Mouse (Mus musculus): ENCODE data around the gene Dnajc5. TPM values are rescaled to one million over a fixed set of nuclear protein-coding genes. Genes with fewer than 3 reads are reported as not detected.
A peak's percentile ranks its signal among the peaks of the same experiment; 100 is the strongest.
"Not testable (repeated sequence)": the region's sequence is repeated elsewhere in the genome, so short reads cannot be mapped to it uniquely, and the experiment has no call there.

Dnajc5 gene
- polyA plus RNA-seq, 1 experiment from 2014 or later, result 80.4 TPM

- no peak overlapping the region for H3K4me2 ChIP-seq (ENCODE audit: low read depth, low read length)
- 0 out of 2 replicates have a peak, but pooled peaks cover 3% of the 10 kb centered on the region for H3K4me1 ChIP-seq (ENCODE audit: control insufficient read depth, insufficient read depth, low read length)
- no peak overlapping the region for H3K9ac ChIP-seq (ENCODE audit: low read depth, low read length)
- H3K4me3 ChIP-seq (ENCODE audit: low read depth, low read length), result no peak overlapping the region
- 26% methylated on average over 5 of the region's 5 CpGs for WGBS
- H3K9me3 ChIP-seq (ENCODE audit: control insufficient read depth, low read length), result no peaks in the 10 kb centered on the region
- H3K36me3 ChIP-seq (ENCODE audit: control insufficient read depth, insufficient read depth, low read length), result no peaks in the 10 kb centered on the region
- H3K27ac ChIP-seq (replicated peaks; ENCODE audit: low read depth, low read length), result peak overlapping the region; percentile 55; the same call in 1 of the 2 replicates
- no peaks in the 10 kb centered on the region for H3K27me3 ChIP-seq (replicated peaks; ENCODE audit: control insufficient read depth, insufficient read depth, low read length)
- DNase-seq (ENCODE audit: low spot score) (peak; percentile 49), ATAC-seq (ENCODE audit: low read depth) (0 out of 2 replicates have a peak, but pooled peaks have one; percentile 12)
Observed at GRCm38 (mm10) chr2:181487338-181488277, 32.7 kb upstream of the Dnajc5 start.

GRCm38 (mm10) chr2:181491432-181492205 lies 28.7 kb upstream of the Dnajc5 start:
- no peak overlapping the region for H3K4me2 ChIP-seq (ENCODE audit: low read depth, low read length)
- WGBS, result 33% methylated on average over 7 of the region's 7 CpGs
- DNase-seq (ENCODE audit: low spot score), result no peak

GRCm38 (mm10) chr2:181492206-181492605 lies 28.1 kb upstream of the Dnajc5 start:
- no peak overlapping the region for H3K4me2 ChIP-seq (ENCODE audit: low read depth, low read length)
- H3K4me1 ChIP-seq (ENCODE audit: control insufficient read depth, insufficient read depth, low read length), result 0 out of 2 replicates have a peak, but pooled peaks cover 7% of the 10 kb centered on the region
- DNase-seq (ENCODE audit: low spot score) (no peak), ATAC-seq (ENCODE audit: low read depth) (no peak)
- no peaks in the 10 kb centered on the region for H3K27me3 ChIP-seq (replicated peaks; ENCODE audit: control insufficient read depth, insufficient read depth, low read length)
- H3K36me3 ChIP-seq (ENCODE audit: control insufficient read depth, insufficient read depth, low read length), result no peaks in the 10 kb centered on the region
- no peaks in the 10 kb centered on the region for H3K9me3 ChIP-seq (ENCODE audit: control insufficient read depth, low read length)
- H3K27ac ChIP-seq (replicated peaks; ENCODE audit: low read depth, low read length), result no peak overlapping the region
- no peak overlapping the region for H3K9ac ChIP-seq (ENCODE audit: low read depth, low read length)
- WGBS, result 33% methylated on average over 3 of the region's 3 CpGs
- no peak overlapping the region for H3K4me3 ChIP-seq (ENCODE audit: low read depth, low read length)

More at GRCm38 (mm10) chr2:181491432-181492205, 28.7 kb upstream of the Dnajc5 start:
- Histone ChIP-seq H3K4me1 (ENCODE audit: control insufficient read depth, insufficient read depth, low read length) (0 out of 2 replicates have a peak, but pooled peaks cover 7% of the 10 kb centered on the region), H3K9me3 (ENCODE audit: control insufficient read depth, low read length) (no peaks in the 10 kb centered on the region), H3K27me3 (replicated peaks; ENCODE audit: control insufficient read depth, insufficient read depth, low read length) (no peaks in the 10 kb centered on the region), H3K4me3 (ENCODE audit: low read depth, low read length) (no peak overlapping the region), H3K27ac (replicated peaks; ENCODE audit: low read depth, low read length) (no peak overlapping the region), H3K36me3 (ENCODE audit: control insufficient read depth, insufficient read depth, low read length) (no peaks in the 10 kb centered on the region), H3K9ac (ENCODE audit: low read depth, low read length) (no peak overlapping the region)
- no peak for ATAC-seq (ENCODE audit: low read depth)

GRCm38 (mm10) chr2:181493156-181493927 lies 26.9 kb upstream of the Dnajc5 start, which contains the start of gene Abhd16b:
Gene Abhd16b (plus strand): TSS chr2:181493206.
- Histone ChIP-seq H3K4me2 (ENCODE audit: low read depth, low read length) (no peak within 1 kb of the TSS), H3K36me3 (ENCODE audit: control insufficient read depth, insufficient read depth, low read length) (no peaks in the 10 kb centered on the region), H3K9ac (ENCODE audit: low read depth, low read length) (no peak within 1 kb of the TSS), H3K4me3 (ENCODE audit: low read depth, low read length) (no peak within 1 kb of the TSS), H3K27ac (replicated peaks; ENCODE audit: low read depth, low read length) (no peak within 1 kb of the TSS), H3K9me3 (ENCODE audit: control insufficient read depth, low read length) (no peaks in the 10 kb centered on the region), H3K4me1 (ENCODE audit: control insufficient read depth, insufficient read depth, low read length) (peaks cover 5% of the 10 kb centered on the region; the same call in 1 of the 2 replicates), H3K27me3 (replicated peaks; ENCODE audit: control insufficient read depth, insufficient read depth, low read length) (no peaks in the 10 kb centered on the region)
- ATAC-seq (ENCODE audit: low read depth) (no peak), DNase-seq (ENCODE audit: low spot score) (no peak)
- WGBS, result 79% methylated on average over 29 of the region's 31 CpGs

GRCm38 (mm10) chr2:181494266-181494945 lies 25.9 kb upstream of the Dnajc5 start:
- Histone ChIP-seq H3K9me3 (ENCODE audit: control insufficient read depth, low read length) (no peaks in the 10 kb centered on the region), H3K4me1 (ENCODE audit: control insufficient read depth, insufficient read depth, low read length) (peaks cover 9% of the 10 kb centered on the region; the same call in 1 of the 2 replicates), H3K27me3 (replicated peaks; ENCODE audit: control insufficient read depth, insufficient read depth, low read length) (no peaks in the 10 kb centered on the region), H3K4me3 (ENCODE audit: low read depth, low read length) (no peak overlapping the region), H3K36me3 (ENCODE audit: control insufficient read depth, insufficient read depth, low read length) (no peaks in the 10 kb centered on the region), H3K4me2 (ENCODE audit: low read depth, low read length) (no peak overlapping the region), H3K9ac (ENCODE audit: low read depth, low read length) (no peak overlapping the region), H3K27ac (replicated peaks; ENCODE audit: low read depth, low read length) (no peak overlapping the region)
- ATAC-seq (ENCODE audit: low read depth), result no peak
- WGBS, result 77% methylated on average over 26 of the region's 26 CpGs
- no peak for DNase-seq (ENCODE audit: low spot score)

GRCm38 (mm10) chr2:181495845-181496244 lies 24.4 kb upstream of the Dnajc5 start:
- H3K4me3 ChIP-seq (ENCODE audit: low read depth, low read length); H3K9ac ChIP-seq (ENCODE audit: low read depth, low read length); H3K27ac ChIP-seq (replicated peaks; ENCODE audit: low read depth, low read length); DNase-seq (ENCODE audit: low spot score); H3K4me1 ChIP-seq (ENCODE audit: control insufficient read depth, insufficient read depth, low read length); H3K27me3 ChIP-seq (replicated peaks; ENCODE audit: control insufficient read depth, insufficient read depth, low read length); ATAC-seq (ENCODE audit: low read depth); H3K9me3 ChIP-seq (ENCODE audit: control insufficient read depth, low read length): not testable (repeated sequence)
- H3K36me3 ChIP-seq (ENCODE audit: control insufficient read depth, insufficient read depth, low read length), result peaks cover 10% of the 10 kb centered on the region
- peak overlapping the region; percentile 86; the same call in 1 of the 2 replicates for H3K4me2 ChIP-seq (ENCODE audit: low read depth, low read length)
- WGBS, result 64% methylated on average over 8 of the region's 8 CpGs

GRCm38 (mm10) chr2:181496281-181496680 lies 24.0 kb upstream of the Dnajc5 start:
- Histone ChIP-seq H3K9ac (ENCODE audit: low read depth, low read length) (peak overlapping the region; percentile 63), H3K27me3 (replicated peaks; ENCODE audit: control insufficient read depth, insufficient read depth, low read length) (no peaks in the 10 kb centered on the region), H3K36me3 (ENCODE audit: control insufficient read depth, insufficient read depth, low read length) (peaks cover 15% of the 10 kb centered on the region), H3K9me3 (ENCODE audit: control insufficient read depth, low read length) (no peaks in the 10 kb centered on the region), H3K4me2 (ENCODE audit: low read depth, low read length) (peak overlapping the region; percentile 86), H3K4me3 (ENCODE audit: low read depth, low read length) (peak overlapping the region; percentile 96), H3K27ac (replicated peaks; ENCODE audit: low read depth, low read length) (peak overlapping the region; percentile 93), H3K4me1 (ENCODE audit: control insufficient read depth, insufficient read depth, low read length) (peaks cover 9% of the 10 kb centered on the region; the same call in 1 of the 2 replicates)
- WGBS, result 14% methylated on average over 8 of the region's 8 CpGs
- peak; percentile 53 for ATAC-seq (ENCODE audit: low read depth)
- peak; percentile 73 for DNase-seq (ENCODE audit: low spot score)

Measured in embryonic facial prominence, embryonic 14.5 days (tissue).